Mouse (Mus musculus) bone marrow macrophage, adult 2 months (primary cell): ENCODE measurements around the gene Pafah2. TPM values are rescaled to one million over a fixed set of nuclear protein-coding genes. Genes with fewer than 3 reads are reported as not detected.

Experiments used
- H3K27ac ChIP-seq: 2 replicates; pipeline ENCODE4 v1.5.1; 2012; ENCODE audit warnings: low read depth, low read length; ENCODE audit not compliant: insufficient read depth
- H3K4me1 ChIP-seq: 2 replicates; pipeline ENCODE4 v1.6.1; 2012; ENCODE audit warnings: low read length; ENCODE audit not compliant: control insufficient read depth, insufficient read depth
- H3K4me3 ChIP-seq: 2 replicates; pipeline ENCODE4 v1.5.1; 2012; ENCODE audit warnings: mild to moderate bottlenecking, low read length, moderate library complexity; ENCODE audit not compliant: insufficient read depth
- CTCF ChIP-seq: IDR thresholded peaks from 2 replicates; pipeline ENCODE4 v1.5.1; 2012; ENCODE audit warnings: low read depth, mild to moderate bottlenecking, low read length, moderate library complexity
- POLR2A ChIP-seq: IDR thresholded peaks from 2 replicates; pipeline ENCODE4 v1.6.1; 2012; ENCODE audit warnings: mild to moderate bottlenecking, low read depth, low read length, borderline replicate concordance
- polyA plus RNA-seq: library from polyadenylated mRNA; stranded (reverse); fragments of >200 nt; gene quantifications from 2 replicates; pipeline ENCODE4 v1.2.4, GENCODE M21; 2012; ENCODE audit not compliant: missing spikeins, insufficient read depth, insufficient read length

Pafah2 gene
- 6.4 and 8.0 TPM in 2 replicates for polyA plus RNA-seq

DNA sequence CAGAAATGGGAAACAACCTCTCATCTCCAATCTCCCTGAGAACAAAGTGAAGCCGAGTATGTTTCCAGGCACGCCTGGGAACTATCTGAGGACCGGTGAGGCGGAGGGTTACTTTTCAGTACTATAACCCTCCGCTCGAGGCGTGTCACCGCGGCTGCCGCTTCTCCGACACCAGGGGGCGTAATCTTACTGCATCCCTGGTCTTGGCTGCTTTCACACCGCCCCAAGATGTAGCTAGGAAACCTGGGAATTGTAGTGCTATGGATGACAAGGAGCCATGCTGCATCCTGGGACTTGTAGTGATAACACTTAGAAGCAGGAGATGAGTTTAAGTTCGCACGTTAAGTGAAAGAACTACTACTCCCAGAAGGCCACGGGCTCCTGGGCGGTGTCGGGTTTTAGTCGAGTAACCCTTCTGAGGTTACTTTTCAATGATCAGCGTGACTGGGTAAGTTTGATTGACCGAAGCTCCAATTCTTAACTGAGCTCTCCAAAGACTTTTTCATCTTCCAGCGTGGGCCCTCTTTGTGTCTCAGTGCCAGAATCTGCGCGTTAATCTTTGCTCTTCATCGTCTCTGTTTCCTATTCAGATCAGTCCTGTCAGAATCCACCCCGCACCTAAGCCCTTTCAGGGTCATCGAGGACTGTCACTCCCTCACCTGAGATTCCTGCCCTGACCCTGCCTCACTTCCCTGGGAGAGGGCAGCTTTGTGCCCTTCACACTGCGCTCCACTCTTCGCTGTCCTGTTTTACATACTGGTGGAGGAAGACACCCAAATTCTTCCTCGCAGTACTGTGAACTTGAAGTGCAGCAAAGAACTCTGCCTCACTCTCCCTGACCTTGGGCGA is at the start of gene Pafah2:
Pafah2 (plus strand) TSS at position 344 of the 849 bp plus-strand sequence.
- peak within 1 kb of the TSS; percentile 84 for H3K27ac ChIP-seq
- peak within 1 kb of the TSS; percentile 94 for H3K4me3 ChIP-seq
- TF ChIP-seq CTCF (peak; percentile 72; the same call in 1 of the 2 replicates), POLR2A (no peak)
- H3K4me1 ChIP-seq = peaks cover 7% of the 10 kb centered on the region; the same call in 1 of the 2 replicates

- TF ChIP-seq CTCF (no peak), POLR2A (no peak)
- no peaks in the 10 kb centered on the region for H3K4me1 ChIP-seq
- no peak overlapping the region for H3K4me3 ChIP-seq
- H3K27ac ChIP-seq = no peak overlapping the region
Measured at GRCm38 (mm10) chr4:134348078-134348477, 48.0 kb upstream of the Pafah2 start.

GRCm38 (mm10) chr4:134348545-134348944 is 47.6 kb upstream of the Pafah2 start:
- no peak for TF ChIP-seq POLR2A
- TF ChIP-seq CTCF = no peak
- H3K4me3 ChIP-seq = no peak overlapping the region
- peaks cover 1% of the 10 kb centered on the region; the same call in 1 of the 2 replicates for H3K4me1 ChIP-seq
- no peak overlapping the region for H3K27ac ChIP-seq

DNA sequence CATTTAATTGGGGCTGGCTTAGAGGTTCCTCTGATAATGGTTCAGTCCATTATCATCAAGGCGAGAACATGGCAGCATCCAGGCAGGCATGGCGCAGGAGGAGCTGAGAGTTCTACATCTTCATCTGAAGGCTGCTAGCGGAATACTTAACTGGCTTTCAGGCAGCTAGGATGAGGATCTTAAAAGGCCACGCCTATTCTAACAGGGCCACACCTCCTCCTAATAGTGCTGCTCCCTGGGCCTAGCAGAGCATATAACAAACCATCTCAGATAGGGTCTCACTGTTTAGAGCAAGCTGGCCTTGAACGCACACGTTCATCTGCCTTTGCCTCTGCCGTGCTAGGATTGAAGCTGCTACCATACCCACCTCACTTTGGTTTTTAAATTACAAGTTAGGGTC is 46.3 kb upstream of the Pafah2 start:
- Histone ChIP-seq H3K27ac (no peak overlapping the region), H3K4me3 (no peak overlapping the region), H3K4me1 (peaks cover 10% of the 10 kb centered on the region)
- TF ChIP-seq CTCF (no peak), POLR2A (no peak)

DNA sequence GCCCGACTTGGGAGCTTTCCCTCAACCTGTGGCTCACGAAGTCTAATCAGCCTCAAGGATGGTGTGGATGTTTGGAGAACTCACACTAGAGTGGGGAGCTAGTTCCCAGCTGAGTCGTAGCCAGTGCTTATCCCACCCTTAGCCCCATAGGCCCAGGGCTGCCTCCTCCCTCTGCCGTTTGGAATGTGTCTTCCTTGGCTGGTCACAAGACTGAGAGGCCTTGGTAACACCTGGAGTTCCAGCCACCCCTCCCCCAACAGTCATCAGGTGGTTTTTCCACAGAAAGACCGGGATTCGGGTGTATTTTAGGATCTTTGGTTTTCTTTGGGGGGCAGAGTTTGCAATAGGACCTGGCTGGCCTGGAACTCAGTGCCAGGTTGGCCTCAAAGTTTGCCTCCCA is 45.5 kb upstream of the Pafah2 start:
- Histone ChIP-seq H3K4me3 (no peak overlapping the region), H3K27ac (no peak overlapping the region), H3K4me1 (peaks cover 10% of the 10 kb centered on the region)
- no peak for TF ChIP-seq CTCF
- no peak for TF ChIP-seq POLR2A

DNA sequence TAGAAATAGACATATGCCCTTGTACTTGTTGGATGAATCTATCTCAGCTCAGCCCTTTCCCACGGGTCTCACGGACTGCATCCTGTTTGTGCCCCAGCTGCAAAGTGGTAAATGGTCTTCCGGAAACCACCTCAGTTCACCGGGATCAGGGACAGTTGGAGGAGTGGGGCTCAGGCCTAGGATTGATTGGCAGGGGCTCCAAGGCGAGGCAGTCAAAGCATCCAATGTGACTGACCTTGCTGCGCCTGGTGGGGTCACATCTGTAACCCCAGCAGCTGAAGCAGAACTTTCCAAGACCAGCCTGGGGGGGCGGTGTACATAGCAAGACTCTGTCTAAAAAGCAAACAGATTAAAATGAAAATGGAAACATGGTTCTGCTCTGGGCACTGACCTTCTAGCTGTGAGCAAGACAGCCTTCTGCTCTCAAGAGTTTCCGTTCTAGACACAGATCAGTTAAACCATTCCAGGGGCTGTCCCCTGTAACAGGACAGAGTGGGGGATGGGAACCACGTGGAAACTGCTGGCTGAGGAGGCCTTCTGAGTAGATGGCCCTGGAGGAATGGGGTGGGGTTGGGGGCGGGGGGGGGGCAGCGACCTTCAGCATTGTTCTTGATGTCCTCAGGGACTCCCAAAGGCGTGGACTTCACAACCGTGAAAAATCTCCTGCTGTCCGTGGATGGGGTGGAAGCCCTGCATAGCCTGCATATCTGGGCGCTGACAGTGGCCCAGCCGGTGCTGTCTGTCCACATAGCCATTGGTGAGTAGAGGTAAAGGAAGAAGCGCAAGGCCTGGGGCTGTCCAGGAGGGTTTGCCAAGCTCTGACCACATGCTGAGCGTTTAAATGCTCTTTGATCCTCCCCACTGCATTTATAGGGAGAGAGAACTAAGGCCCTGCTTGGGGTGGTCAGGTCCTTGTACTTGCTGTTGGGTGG is 44.5 kb upstream of the Pafah2 start:
- TF ChIP-seq CTCF (no peak), POLR2A (no peak)

GRCm38 (mm10) chr4:134352261-134352707 is 43.8 kb upstream of the Pafah2 start:
- Histone ChIP-seq H3K4me1 (peaks cover 10% of the 10 kb centered on the region), H3K27ac (no peak overlapping the region), H3K4me3 (no peak overlapping the region)

More for the DNA sequence above, 44.5 kb upstream of the Pafah2 start:
- H3K4me3 ChIP-seq = no peak overlapping the region
- H3K27ac ChIP-seq = no peak overlapping the region
- H3K4me1 ChIP-seq = peaks cover 10% of the 10 kb centered on the region

GRCm38 (mm10) chr4:134352929-134353328 is 43.2 kb upstream of the Pafah2 start:
- H3K27ac ChIP-seq = no peak overlapping the region
- no peak for TF ChIP-seq CTCF
- TF ChIP-seq POLR2A = no peak

More at GRCm38 (mm10) chr4:134352261-134352707, 43.8 kb upstream of the Pafah2 start:
- TF ChIP-seq POLR2A (no peak), CTCF (no peak)

More at GRCm38 (mm10) chr4:134352929-134353328, 43.2 kb upstream of the Pafah2 start:
- Histone ChIP-seq H3K4me3 (no peak overlapping the region), H3K4me1 (peaks cover 10% of the 10 kb centered on the region)
